In the genomic region with DNA sequence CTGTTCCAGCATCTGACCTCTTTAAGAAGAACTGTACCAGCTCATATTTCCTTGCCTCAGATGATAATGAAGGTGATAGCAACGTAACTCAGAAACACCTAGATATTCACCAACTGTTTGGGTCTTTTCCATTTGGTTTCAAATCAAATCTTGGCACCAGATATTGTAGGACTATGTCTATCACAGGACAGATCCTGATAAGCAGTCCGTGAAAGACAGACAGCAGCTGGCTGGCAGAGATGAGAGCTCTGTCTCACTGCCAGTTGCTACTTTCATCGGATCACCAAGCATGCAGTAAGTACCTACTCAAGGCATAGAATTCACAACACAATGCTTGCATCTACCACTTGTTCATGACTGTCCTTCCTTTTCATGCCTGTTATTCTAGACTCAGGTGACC, we compare ENCODE assay signal across 19 mouse cellular contexts.
DNase-seq lines count a peak whose midpoint lies in the region; ATAC-seq and TF ChIP-seq lines count a peak whose summit lies in the region.
"Had no signal": no experiment of that assay in that cellular context is flagged by ENCODE, and none has a peak within 500 bp of the region (broad histone marks: within the 10 kb centered on the region; RNA-seq: fewer than 3 reads in every experiment).

No protein-coding gene starts in this region.

- no peak for TF ChIP-seq RAD21 in MEL (IDR thresholded peaks at IDR 0.05; ENCODE audit: low read depth, low read length)

- TF ChIP-seq CTCF in G1E (IDR thresholded peaks at IDR 0.05; ENCODE audit: low read depth, low read length) (no peak), MEL (IDR thresholded peaks at IDR 0.05 in 2 of 3, conservative IDR thresholded peaks at IDR 0.05 in 1 of 3; ENCODE audit: control insufficient read depth in 1 of 3, insufficient read depth in 1 of 3, low read depth in 2 of 3, low read length in 3 of 3, poor library complexity in 1 of 3, severe bottlenecking in 1 of 3) (no peak)
- no peak for TF ChIP-seq CTCF in liver, embryonic 14.5 days (IDR thresholded peaks at IDR 0.05; ENCODE audit: low read depth)

- H3K27me3 ChIP-seq in G1E (ENCODE audit: insufficient read depth, low read length) (no peaks in the 10 kb centered on the region), MEL (ENCODE audit: control insufficient read depth in 1 of 2, insufficient read depth in 2 of 2, low read length in 2 of 2) (no peaks in the 10 kb centered on the region)
- no peaks in the 10 kb centered on the region for H3K27me3 ChIP-seq in liver, embryonic 14.5 days (ENCODE audit: control insufficient read depth, insufficient read depth, low read length)
- H3K27me3 ChIP-seq: forebrain, embryonic 13.5 days; hindbrain, embryonic 13.5 days had no signal

- no peaks in the 10 kb centered on the region for H3K36me3 ChIP-seq in G1E (replicated peaks)
- H3K36me3 ChIP-seq in MEL (ENCODE audit: control insufficient read depth in 1 of 2, insufficient read depth in 2 of 2, low read length in 2 of 2), result peaks cover 0 to 3% of the 10 kb centered on the region in 2 experiments; a peak in 1 of 4 replicates
- no peaks in the 10 kb centered on the region for H3K36me3 ChIP-seq in liver, embryonic 14.5 days (replicated peaks; ENCODE audit: control insufficient read depth, insufficient read depth, low read depth)
- H3K36me3 ChIP-seq: embryonic facial prominence, embryonic 10.5 days; heart, embryonic 10.5 days; hindbrain, embryonic 13.5 days had no signal

- peaks cover 46% of the 10 kb centered on the region for H3K4me1 ChIP-seq in G1E (ENCODE audit: insufficient read depth, low read depth, low read length)
- H3K4me1 ChIP-seq in MEL (ENCODE audit: control insufficient read depth in 1 of 2, insufficient read depth in 2 of 2, low read length in 2 of 2), result peaks cover 0 to 17% of the 10 kb centered on the region in 2 experiments; a peak in 1 of 4 replicates
- peaks cover 0 to 10% of the 10 kb centered on the region in 2 experiments; a peak in 2 of 4 replicates for H3K4me1 ChIP-seq in liver, embryonic 14.5 days (replicated peaks; ENCODE audit: control insufficient read depth in 2 of 2, insufficient read depth in 2 of 2, low read length in 1 of 2)
- H3K4me1 ChIP-seq: embryonic facial prominence, embryonic 10.5 days; forebrain, embryonic 13.5 days; hindbrain, embryonic 13.5 days had no signal

- no peaks in the 10 kb centered on the region for H3K79me2 ChIP-seq in MEL (ENCODE audit: control insufficient read depth, insufficient read depth, low read length, poor library complexity)

- no peak for TF ChIP-seq POLR2A in MEL (IDR thresholded peaks at IDR 0.05; ENCODE audit: control insufficient read depth in 1 of 2, insufficient read depth in 1 of 2, low read depth in 1 of 2, low read length in 2 of 2, poor library complexity in 1 of 2)

- H3K9me3 ChIP-seq in G1E (replicated peaks) (no peaks in the 10 kb centered on the region), MEL (replicated peaks; ENCODE audit: insufficient read depth, low read length) (no peaks in the 10 kb centered on the region)
- H3K9me3 ChIP-seq in liver, embryonic 14.5 days (ENCODE audit: control insufficient read depth, low read length), result no peaks in the 10 kb centered on the region
- H3K9me3 ChIP-seq: embryonic facial prominence, embryonic 10.5 days; forebrain, embryonic 13.5 days; heart, embryonic 10.5 days; hindbrain, embryonic 13.5 days had no signal

- H3K27ac ChIP-seq in MEL (ENCODE audit: control insufficient read depth, low read depth, low read length), result no peak overlapping the region
- H3K27ac ChIP-seq in liver, embryonic 14.5 days, result no peak overlapping the region
- H3K27ac ChIP-seq: embryonic facial prominence, embryonic 10.5 days; forebrain, embryonic 13.5 days; heart, embryonic 10.5 days had no signal

- DNase-seq in G1E (ENCODE audit: low spot score), result no peak
- peak; percentile 30 for DNase-seq in MEL (ENCODE audit: low read depth, low spot score)
- no peak for DNase-seq in liver, embryonic 14.5 days (ENCODE audit: low read depth in 3 of 3, low spot score in 3 of 3)
- no peak for DNase-seq in thymus, postnatal 25 days
- DNase-seq in adrenal gland, postnatal 36 days, result no peak
- DNase-seq in cerebellum, postnatal 36 days, result no peak
- DNase-seq: adrenal gland, postnatal 10 days; cerebellum, adult 11-12 months; cerebellum, adult 9-10 months; cerebellum, postnatal 25 days; gastrocnemius, postnatal 36 days; heart, adult 18-20 months; heart, postnatal 10 days; heart, postnatal 4 days had no signal

- TF ChIP-seq EP300 in MEL (IDR thresholded peaks at IDR 0.05; ENCODE audit: low read depth in 1 of 2, low read length in 2 of 2), result peak; percentile 62 to 73
- peak; percentile 34; the same call in 1 of the 2 replicates for TF ChIP-seq EP300 in liver, embryonic 14.5 days (IDR thresholded peaks at IDR 0.05; ENCODE audit: low read depth)

- no peak overlapping the region for H3K9ac ChIP-seq in MEL (ENCODE audit: control insufficient read depth, low read depth, low read length, poor library complexity, severe bottlenecking)
- H3K9ac ChIP-seq in liver, embryonic 14.5 days (replicated peaks), result no peak overlapping the region
- H3K9ac ChIP-seq: forebrain, embryonic 13.5 days; hindbrain, embryonic 13.5 days had no signal

- H3K4me2 ChIP-seq in liver, embryonic 14.5 days (ENCODE audit: low read depth), result no peak overlapping the region
- H3K4me2 ChIP-seq: forebrain, embryonic 13.5 days; hindbrain, embryonic 13.5 days had no signal

- WGBS in liver, embryonic 14.5 days (ENCODE audit: insufficient replicate concordance), result 10% methylated on average over 3 of the region's 3 CpGs

- peak; percentile 35; the same call in 1 of the 2 replicates for ATAC-seq in G1E (ENCODE audit: extremely low read depth, insufficient number of reproducible peaks, low FRiP score, poor library complexity, severe bottlenecking)
- peak; percentile 39; the same call in 1 of the 2 replicates for ATAC-seq in liver, embryonic 14.5 days (ENCODE audit: insufficient read depth)
- peak; percentile 94 for ATAC-seq in megakaryocyte-erythroid progenitor cell, adult 5-6 weeks (replicated peaks; ENCODE audit: low FRiP score, low TSS enrichment, poor library complexity, severe bottlenecking)
- ATAC-seq: forebrain, embryonic 13.5 days had no signal

- H3K4me3 ChIP-seq in G1E (ENCODE audit: low read depth, low read length) (no peak overlapping the region), MEL (ENCODE audit: control insufficient read depth in 1 of 2, insufficient read depth in 1 of 2, low read depth in 2 of 2, low read length in 2 of 2) (no peak overlapping the region)
- no peak overlapping the region for H3K4me3 ChIP-seq in liver, embryonic 14.5 days (ENCODE audit: insufficient read depth in 1 of 2, low read depth in 2 of 2, low read length in 2 of 2)
- H3K4me3 ChIP-seq: embryonic facial prominence, embryonic 10.5 days; forebrain, embryonic 13.5 days; heart, embryonic 10.5 days; hindbrain, embryonic 13.5 days had no signal

TF ChIP-seq in MEL, 35 proteins besides CTCF, POLR2A, EP300 and RAD21:
- TF ChIP-seq USF2 (IDR thresholded peaks at IDR 0.05; ENCODE audit: borderline replicate concordance in 1 of 2, insufficient read depth in 1 of 2, low read depth in 1 of 2, low read length in 2 of 2), result no peak
- 0 out of 2 replicates have a peak, but pooled peaks have one; percentile 19 for TF ChIP-seq TAL1 (IDR thresholded peaks at IDR 0.05; ENCODE audit: low read length)
- TF ChIP-seq GATA1 (IDR thresholded peaks at IDR 0.05; ENCODE audit: low read depth, low read length), result peak; percentile 54; the same call in 1 of the 2 replicates
- TF ChIP-seq TCF12 (IDR thresholded peaks at IDR 0.05; ENCODE audit: low read depth, low read length), result peak; percentile 82
- TF ChIP-seq ELF1 (IDR thresholded peaks at IDR 0.05; ENCODE audit: low read depth, low read length), result no peak
- no peak for TF ChIP-seq SMC3 (IDR thresholded peaks at IDR 0.05; ENCODE audit: low read depth, low read length)
- TF ChIP-seq MAFK (IDR thresholded peaks at IDR 0.05; ENCODE audit: borderline replicate concordance, low read depth, low read length), result no peak
- peak; percentile 86 for TF ChIP-seq RCOR1 (IDR thresholded peaks at IDR 0.05; ENCODE audit: low read depth, low read length)
- TF ChIP-seq BHLHE40 (IDR thresholded peaks at IDR 0.05; ENCODE audit: borderline replicate concordance, low read depth, low read length), result no peak
- no peak for TF ChIP-seq MAX (IDR thresholded peaks at IDR 0.05; ENCODE audit: low read length)
- no peak for TF ChIP-seq JUND (IDR thresholded peaks at IDR 0.05; ENCODE audit: low read depth, low read length)
- TF ChIP-seq NRF1 (IDR thresholded peaks at IDR 0.05; ENCODE audit: insufficient read depth, low read depth, low read length, poor library complexity, severe bottlenecking), result no peak
- 0 out of 2 replicates have a peak, but pooled peaks have one; percentile 22 for TF ChIP-seq SIN3A (IDR thresholded peaks at IDR 0.05; ENCODE audit: low read length)
- TF ChIP-seq ETS1 (IDR thresholded peaks at IDR 0.05; ENCODE audit: low read depth, low read length), result peak; percentile 70
- TF ChIP-seq KAT2A (conservative IDR thresholded peaks at IDR 0.05; ENCODE audit: low read depth, low read length), result no peak
- TF ChIP-seq MYB (IDR thresholded peaks at IDR 0.05; ENCODE audit: low read depth, low read length), result no peak
- no peak for TF ChIP-seq POLR2AphosphoS2 (IDR thresholded peaks at IDR 0.05; ENCODE audit: low read length)
- no peak for TF ChIP-seq MXI1 (IDR thresholded peaks at IDR 0.05; ENCODE audit: low read depth, low read length)
- no peak for TF ChIP-seq CHD1 (IDR thresholded peaks at IDR 0.05; ENCODE audit: low read depth, low read length)
- TF ChIP-seq ZNF384 (IDR thresholded peaks at IDR 0.05; ENCODE audit: low read depth, low read length), result no peak

Comparison
In these comparisons a context has a peak if more than half of its experiments do, and no peak if none do; other contexts are left out.
1. ATAC-seq: peak in every context shown above with its lines; median percentile 94 in megakaryocyte-erythroid progenitor cell, adult 5-6 weeks; 39 in liver, embryonic 14.5 days; 35 in G1E.